Mouse (Mus musculus) stomach, postnatal 0 days (tissue): ENCODE measurements around the gene Bag3.

ENCODE experiments used
- CTCF ChIP-seq: IDR thresholded peaks from 2 replicates; pipeline ENCODE4 v1.5.1; 2016; ENCODE audit warnings: antibody characterized with exemption, low read depth, mild to moderate bottlenecking, moderate library complexity
- EP300 ChIP-seq: optimal IDR thresholded peaks from 2 replicates; pipeline ENCODE3; 2016; ENCODE audit warnings: antibody characterized with exemption

GRCm38 (mm10) chr7:128488986-128489385 is 34.4 kb upstream of the Bag3 start:
- no peak for TF ChIP-seq CTCF
- TF ChIP-seq EP300: no peak
